Mouse (Mus musculus) layer of hippocampus, adult 18-20 months (tissue): ENCODE results near the gene Adamts4. TPM values are rescaled to one million over a fixed set of nuclear protein-coding genes. Genes with fewer than 3 reads are reported as not detected.

Experiments used
- DNase-seq, 2 experiments: peaks; one replicate each; pipeline ENCODE4 v3.0.0; 2022; ENCODE audit warnings: low spot score in 2 of 2
- long read RNA-seq: library from polyadenylated mRNA; stranded (forward); transcript quantifications from one replicate; pipeline ENCODE4 v2.0.0, GENCODE M21; 2021
- total RNA-seq, 2 experiments: library from RNA; stranded (reverse); gene quantifications; 2 replicates each; pipeline ENCODE4 v1.2.3; 2021

The Adamts4 gene
- total RNA-seq, result 10 to 100 TPM; 10.9 to 11.9 TPM
- long read RNA-seq, full-length matches to known transcripts, result 7 of 12 reads
- long read RNA-seq, partial matches to known transcripts, result 1 of 12 reads
- long read RNA-seq, other reads (novel, unspliced or antisense), result 4 of 12 reads

DNA sequence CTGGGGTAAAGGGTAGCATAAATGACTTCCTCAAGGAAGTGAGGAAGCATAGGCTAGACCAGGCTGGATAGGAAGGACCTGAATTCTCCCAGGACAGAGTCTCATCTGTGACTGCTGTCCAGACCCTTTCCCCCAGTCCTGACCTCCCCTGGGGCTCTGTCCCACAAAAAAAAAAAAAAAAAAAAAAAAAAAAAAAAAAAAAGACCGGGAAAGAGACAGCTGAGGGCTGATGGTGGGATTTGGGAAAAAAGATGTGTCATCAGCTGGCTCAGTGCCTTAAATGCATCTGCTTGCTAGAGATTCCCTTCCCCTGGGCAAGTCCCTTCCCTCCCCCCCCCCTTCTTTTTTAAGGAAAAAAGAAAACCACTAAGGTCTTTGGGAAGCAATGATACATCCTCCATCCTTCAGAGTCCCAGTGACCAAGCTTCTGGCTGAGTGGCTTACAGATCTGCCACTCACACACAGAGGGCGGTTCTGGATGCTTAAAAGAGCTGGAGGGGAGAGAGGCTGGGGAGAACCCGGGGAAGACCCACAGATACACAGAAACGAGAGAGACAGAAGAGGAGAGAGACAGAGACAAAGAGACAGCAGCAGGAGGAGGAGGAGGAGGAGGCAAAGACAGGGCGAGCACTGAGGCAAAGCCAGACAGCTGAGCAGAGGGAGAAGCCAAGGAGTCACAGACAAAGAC is at the start of gene Adamts4:
TSS of gene Adamts4 (plus strand) at position 509 of the 688 bp plus-strand sequence.
- DNase-seq, result peak in 1 of 2 experiments; percentile 58

DNA sequence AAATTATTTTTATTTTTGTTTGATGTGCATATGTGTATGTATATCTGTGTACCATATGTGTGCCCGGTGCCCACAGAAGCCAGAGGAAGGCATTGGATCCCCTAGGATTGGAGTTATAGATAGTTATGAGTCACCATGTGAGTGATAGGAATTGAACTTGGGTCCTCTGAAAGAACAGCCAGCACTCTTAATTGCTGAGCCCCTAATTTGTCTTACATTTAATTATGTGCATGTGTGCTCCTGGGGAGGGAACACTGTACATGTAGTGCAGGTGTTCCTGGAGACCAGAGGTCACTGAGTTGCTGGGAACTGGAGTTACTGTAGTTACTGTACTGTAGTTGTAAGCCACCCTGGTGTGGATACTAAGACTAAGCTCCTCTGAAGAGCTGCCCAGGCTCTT is 49.5 kb upstream of the Adamts4 start:
- no peak for DNase-seq

DNA sequence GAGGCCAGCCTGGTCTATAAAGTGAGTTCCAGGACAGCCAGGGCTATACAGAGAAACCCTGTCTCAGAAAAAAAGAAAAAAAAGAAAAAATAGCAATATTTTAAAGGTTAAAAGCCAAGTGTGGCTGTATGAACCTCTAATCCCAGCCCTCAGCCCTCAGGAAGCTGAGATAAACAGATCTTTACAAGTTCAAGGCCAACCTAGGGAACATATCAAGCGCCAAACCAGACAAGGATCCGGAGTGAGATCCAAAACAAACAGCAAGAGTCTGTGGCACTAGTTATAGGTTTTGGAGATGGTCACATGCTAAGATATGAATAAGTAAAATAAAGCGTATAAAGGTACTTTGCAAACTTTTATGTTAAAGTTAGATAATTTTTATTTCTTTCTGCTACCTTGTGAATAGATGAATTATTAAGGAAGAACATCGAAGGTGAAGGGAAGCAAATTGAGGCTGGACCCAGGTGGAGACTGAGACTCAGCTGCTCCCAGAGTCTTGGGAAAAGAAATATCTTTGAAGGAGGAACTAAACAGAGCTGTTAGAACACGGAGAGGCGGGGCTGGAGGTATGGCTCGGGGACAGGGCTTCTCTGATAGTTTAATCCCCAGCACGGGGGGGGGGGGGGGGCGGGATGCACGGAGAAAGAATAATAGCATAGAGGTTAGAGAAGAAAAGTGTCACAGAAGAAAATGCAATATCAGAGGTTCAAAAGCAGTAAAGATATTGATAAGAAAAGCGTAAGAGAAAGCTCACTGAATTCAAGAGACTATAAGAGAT is 46.6 kb upstream of the Adamts4 start:
- no peak for DNase-seq

DNA sequence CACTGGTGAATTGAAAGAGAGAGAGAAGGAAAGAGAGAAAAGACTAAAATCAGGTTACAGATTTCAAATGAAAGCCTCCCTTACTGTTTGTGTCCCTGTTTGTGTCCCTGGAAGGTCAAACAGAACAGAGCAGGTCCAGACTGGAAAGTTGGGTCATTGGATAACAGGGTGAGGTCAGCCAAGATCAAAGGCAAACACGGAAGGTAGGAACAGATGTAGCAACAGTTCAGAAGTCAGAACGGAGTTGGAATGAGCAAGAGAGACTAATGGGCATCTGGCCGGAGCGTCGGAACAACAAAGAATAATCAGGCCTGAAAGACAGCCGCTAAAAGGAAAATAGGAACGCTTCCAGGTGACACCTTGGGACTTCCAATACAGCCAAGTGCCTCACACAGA is 46.0 kb upstream of the Adamts4 start:
- no peak for DNase-seq

DNA sequence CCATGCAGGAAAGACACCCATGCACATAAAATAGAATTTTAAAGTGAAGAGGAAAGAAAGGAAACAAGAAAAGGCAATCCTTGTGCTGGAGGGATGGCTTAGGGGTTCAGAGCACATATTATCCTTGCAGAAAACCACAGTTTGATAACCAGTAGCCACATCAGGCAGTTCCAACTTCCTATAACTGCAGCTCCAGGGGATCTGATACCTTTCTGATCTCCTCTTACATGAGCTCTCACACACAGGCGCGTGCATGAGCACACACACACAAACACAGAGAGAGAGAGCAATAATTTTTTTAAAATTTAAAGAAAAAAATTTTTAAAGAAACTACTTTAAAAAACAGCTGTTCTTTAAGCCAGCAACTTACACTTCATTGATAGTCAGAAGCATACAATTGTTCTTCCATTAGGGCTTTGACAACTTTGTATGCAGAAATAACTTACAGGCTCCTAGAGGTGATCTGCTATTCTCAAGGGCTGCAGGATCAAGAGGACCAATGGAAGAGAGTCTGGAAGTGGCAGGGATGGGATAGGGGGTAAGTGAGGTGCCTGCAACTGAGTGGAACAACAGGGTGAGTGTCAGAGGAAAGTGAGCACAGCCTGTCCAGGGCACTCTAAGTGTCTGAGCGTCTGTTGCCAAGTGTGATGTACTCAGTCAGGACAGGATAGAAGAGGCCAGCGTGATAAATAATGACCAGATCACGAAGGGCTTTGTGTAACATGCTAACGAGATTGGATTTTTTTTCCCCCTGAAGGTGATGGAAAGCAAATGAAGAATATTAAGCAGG is 44.3 kb upstream of the Adamts4 start:
- no peak for DNase-seq

DNA sequence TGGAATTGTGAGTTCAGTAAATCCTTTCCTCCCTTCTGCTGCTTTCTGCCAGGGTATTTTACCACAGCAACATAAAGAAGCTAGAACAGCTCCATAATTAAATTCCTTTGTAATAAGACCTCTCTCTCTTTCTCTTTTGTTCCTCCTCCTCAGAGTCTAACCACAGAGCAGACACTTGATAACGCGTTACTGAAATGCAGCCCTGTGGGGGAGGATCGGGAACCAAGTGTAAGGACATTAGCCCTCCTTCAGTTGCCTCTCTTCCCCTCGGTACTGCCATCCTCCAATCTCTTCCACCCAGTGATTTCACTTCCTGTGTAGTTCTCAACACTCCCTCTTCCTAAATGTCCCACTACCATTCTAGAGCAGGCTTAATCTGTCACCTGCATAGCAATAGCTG is 40.8 kb upstream of the Adamts4 start:
- no peak for DNase-seq

DNA sequence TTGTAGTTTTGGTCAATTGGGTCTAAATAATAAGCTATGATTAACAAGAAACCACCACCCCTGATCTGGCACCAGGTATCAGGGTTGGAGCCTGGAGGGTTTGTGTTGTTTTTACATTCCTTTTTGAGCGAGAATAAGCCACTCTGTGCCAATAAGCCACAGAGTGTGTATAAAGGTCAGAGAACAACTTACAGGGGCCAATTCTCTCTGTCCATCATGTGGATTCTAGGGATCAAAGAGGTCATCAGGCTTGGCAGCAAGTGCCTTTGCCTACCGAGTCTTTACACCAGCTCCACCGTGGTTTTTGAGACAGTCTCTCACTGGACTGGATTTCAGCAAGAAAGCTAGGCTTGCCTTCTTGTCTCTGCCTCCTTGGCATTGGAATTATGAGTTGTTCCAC is 37.4 kb upstream of the Adamts4 start:
- no peak for DNase-seq

DNA sequence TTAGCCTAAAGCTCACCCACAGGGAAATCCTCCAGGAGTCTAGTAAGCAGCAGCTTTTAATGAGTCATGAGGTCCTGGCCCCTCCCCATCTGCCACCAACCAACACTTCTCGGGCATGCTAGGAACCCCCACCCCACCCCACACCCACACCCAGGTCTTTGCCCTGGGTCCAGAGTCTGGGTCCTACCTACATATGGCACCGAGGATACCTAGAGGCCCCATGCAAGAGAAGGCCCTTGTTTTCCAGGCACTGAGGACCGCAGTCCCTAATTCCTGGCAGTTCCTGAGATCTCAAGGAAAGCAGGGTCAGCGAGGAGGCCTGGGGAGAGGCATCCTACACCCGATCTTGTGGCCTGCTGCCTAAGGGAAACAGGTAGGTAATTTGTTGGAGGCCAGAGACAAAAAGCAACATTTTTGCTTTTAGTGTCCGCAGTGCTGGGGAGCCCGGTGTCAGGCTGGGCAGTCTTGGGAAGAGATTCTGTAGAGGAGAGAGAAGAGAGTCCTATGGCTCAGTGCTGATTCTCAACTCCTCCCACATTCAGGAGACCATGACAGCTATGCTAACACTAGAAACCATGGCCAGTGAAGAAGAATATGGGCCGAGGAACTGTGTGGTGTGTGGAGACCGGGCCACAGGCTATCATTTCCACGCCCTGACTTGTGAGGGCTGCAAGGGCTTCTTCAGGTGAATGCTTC is 36.3 kb upstream of the Adamts4 start, which contains the start of gene Nr1i3:
TSS of gene Nr1i3 (plus strand) at position 170 of the 696 bp plus-strand sequence.
- DNase-seq, result no peak

DNA sequence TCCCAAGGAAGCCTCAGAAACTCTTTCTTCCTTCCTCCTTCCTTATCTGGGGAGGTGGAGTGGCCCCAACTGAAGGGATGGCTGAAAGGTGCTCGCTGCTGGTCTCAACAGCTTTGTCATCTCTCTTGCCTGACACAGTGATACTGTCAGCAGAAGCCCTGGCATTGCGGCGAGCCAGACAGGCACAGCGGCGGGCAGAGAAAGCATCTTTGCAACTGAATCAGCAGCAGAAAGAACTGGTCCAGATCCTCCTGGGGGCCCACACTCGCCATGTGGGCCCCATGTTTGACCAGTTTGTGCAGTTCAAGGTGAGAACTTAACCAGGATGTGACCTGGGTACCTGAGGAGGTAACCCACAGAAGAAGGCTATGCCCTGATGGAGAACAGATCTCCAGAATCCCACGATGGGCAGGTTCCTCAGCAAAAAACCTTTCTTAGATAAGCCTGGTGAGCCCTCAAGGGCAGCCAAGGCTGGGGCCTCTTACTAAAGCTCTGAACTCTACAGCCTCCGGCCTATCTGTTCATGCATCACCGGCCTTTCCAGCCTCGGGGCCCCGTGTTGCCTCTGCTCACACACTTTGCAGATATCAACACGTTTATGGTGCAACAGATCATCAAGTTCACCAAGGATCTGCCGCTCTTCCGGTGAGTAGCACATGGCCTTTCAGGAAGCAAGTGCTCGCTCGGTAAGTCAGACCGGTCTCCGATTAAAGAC is 33.8 kb upstream of the Adamts4 start:
- DNase-seq, result no peak

DNA sequence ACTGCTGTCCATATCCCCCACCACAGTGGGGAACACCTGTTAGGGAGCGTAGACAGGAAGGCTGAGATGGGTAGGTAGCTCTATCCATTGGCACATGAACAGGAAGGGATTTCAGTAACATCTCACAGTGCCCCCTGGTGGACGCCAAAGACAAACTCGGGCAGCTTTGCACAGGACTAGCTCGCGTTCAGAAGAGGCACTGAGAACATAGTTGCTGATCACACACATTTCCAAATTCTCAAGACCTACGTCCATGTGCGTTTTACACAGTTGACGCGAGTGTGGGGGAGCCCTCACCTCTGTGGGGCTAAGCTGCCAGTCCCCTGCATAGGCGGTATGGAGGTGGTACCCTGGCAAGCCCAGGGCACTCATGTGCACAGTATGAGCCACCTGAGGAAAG is 29.4 kb upstream of the Adamts4 start:
- DNase-seq, result peak; percentile 82 to 92

DNA sequence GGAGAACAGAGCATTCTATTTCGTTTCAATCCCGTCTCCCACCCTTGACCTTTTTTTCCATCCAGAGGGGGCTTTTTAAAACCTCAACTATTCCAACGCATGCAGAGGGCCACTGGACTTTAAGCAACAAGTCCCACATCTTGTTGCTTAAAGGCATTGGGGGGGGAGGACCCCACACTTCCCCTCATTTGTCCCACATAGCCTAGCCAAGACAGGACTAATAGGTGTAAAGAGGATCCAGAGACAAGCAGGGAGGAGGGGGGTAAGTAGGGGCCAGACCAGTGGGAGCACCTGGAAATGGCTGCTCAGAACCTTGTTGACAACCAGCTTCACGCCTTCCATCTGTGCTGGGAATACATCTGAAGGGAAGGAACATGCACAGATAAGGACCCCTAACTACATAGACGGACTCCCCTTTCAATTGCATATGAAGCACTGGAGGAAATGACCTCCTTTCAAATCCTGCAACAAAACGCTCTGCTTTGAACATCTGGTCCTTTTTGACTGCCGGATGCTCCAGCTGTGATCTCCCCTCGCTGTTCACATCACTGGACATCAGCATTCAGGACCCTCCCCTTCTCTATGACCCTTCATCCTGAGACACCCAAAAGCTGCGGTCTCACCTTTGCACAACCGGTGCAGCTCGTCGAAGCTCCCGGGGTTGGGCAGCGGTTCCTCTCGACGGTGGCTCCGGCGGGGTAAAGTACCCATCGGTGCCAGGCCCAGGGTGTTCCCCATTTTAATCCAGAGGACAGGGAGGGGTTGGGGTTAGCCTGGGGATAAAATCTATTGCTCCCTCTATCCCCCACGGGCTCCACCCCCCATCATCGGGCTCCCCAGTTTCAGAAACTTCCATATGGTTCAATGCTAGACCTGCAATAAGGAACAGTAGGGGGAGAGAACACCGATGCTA is 28.7 kb upstream of the Adamts4 start:
- peak in 1 of 2 experiments; percentile 23 for DNase-seq

DNA sequence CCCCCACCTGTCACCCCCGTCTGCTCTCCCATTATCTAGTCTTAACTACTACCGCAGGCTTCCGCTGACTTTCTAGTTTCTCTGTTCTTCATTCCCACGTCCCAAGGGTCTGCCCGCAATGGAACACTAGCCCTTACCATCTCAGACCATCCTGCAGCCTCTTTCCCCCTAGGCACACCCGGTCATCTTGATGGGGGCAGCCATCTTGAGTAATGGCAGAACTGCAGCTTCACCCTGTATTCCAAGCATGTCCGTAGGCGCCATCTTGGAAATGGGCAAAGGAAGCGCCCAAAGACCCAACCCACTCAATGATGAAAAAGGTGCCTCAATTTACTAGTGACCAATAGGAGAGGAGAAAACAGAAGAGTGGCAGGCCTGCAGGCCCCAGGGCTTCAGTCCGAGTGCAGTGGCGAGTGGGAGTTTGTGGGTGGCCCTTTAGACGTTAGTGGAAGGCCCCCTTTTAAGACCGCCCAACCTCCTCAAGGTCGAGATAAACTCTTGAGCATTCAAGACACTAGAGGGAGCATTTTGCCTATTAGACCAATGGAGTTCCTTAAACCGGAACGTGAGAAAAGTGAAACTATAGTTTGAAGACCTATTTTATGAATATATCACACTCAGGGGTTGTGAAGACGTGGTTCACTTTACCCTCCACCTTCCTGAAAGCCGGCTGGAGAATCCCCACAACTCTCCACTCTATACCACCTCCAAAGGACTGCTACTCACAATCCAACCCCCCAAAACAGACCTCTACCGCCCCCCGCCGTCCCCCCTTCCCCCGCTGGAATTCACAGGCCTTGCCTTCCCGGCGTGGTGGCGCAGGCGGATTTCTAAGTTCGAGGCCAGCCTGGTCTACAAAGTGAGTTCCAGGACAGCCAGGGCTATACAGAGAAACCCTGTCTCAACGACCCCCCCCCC is 27.7 kb upstream of the Adamts4 start, which contains the start of gene Tomm40l:
TSS of gene Tomm40l (minus strand) at position 277 of the 918 bp plus-strand sequence.
- DNase-seq, result peak; percentile 97 to 98

DNA sequence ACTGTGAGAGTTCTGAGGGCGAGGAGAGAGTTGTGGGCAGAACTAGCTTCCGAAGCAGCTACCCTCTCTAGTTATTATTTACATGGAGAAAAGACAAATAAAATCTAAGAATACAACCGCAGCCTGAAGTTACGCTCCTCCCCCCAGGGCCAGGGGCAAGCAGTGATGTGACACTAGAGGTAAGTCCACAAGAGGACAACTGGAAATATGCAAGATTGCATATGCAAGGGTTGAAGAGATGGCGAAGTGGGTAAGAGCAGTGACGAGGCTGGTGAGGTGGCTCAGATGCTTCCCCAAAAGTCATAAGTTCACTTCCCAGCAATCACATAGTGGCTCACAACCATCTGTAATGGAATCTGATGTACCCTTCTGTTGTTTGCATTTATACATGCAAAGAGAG is 27.1 kb upstream of the Adamts4 start:
- no peak for DNase-seq

DNA sequence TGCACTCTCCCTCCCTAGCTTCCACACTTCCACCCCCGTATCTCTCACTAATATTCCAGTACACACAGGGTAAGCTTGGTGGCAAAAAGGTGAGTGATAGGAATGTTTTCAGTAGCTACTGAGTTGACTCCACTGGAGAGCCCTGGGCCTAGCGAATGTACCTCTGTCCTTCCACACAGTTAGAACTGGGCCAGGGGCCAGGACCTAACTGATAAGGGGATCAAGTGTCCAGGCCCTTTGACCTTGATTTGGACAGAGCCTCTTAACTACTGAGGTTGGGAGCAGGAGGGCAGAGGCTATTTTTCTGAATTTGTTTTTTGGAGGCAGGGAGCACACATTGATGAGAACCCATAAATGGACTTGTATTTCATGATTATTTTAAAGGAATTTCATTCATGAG is 26.4 kb upstream of the Adamts4 start:
- DNase-seq, result no peak

DNA sequence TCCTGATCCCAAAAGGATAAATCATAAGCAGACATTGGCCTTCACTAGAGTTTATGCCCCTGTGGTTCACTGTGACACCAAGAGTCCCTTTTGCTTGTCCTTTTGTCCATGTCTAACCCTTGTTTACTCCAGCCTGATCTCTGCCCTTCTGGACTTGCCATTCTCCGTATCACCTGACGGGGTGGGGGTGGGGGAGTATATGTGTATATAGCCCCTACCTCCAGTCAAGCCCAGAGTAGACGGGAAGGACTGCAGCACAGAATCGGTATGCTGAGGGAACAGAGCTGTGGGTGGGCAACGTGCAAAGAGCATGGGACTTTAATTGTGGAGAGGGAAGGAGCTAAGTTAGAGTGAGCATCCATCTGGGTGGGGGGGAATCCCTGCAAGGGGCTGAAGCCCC is 25.4 kb upstream of the Adamts4 start, which contains the start of gene Apoa2:
TSS of gene Apoa2 (plus strand) at position 198 of the 400 bp plus-strand sequence.
- DNase-seq, result no peak

DNA sequence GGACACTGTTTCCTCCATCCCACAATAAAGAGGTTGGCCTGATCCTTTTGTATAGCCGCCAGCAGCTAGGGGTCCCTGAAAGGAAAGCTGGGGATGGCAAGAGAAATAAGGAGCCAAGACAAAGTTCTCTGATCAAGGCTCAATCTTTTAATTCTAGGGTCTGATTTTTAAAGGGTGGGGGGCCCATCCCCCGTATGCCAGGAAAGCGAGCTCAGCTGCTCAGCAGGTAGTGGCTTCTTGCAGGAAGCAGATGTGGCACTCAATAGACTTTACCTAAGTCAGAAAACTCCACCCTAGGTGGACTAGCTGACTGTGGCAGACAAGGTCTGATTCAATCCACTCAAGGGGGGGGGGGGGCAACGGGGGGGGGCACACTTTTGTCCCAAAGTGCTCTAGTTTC is 23.4 kb upstream of the Adamts4 start:
- DNase-seq, result no peak

DNA sequence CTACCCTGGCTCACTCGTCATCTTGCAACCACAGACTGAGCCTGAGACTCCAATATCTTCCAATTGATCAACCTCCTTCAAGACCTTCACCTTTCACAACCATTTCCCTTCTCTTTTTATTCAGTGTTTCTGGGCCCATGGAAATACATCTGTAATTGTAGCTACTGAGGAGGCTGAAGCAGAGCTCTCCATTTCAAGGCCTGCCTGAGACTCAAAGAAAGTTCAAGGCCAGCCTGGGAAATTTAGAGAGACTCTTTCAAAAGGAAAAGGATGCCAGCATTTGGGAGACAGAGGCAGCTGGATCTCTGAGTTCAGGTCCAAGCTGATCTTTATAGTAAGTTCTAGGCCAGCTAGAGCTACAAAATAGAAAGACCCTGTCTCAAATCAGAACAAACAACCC is 22.3 kb upstream of the Adamts4 start:
- no peak for DNase-seq

DNA sequence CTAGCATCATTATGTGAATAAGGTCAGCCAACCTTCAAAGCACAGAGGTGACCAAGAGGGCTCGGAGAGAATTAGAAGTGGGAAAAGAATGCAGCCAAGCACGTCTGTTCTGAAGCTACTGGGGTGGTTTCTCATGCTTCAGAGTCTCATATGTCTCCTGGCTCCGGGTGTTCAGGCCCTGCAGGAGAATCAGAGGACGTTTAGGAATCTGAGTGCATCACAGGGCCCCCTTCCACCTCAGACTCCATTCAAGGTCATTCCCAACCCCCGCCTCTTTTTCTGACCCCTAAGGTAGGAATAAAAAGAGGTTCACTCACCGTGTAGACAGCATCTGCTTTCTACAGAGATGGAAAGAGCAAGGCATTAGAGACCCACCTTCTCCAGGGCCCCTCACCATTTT is 20.5 kb upstream of the Adamts4 start:
- DNase-seq, result no peak
